Mouse (Mus musculus): ENCODE results near the gene Pip5k1b. TPM values are rescaled to one million over a fixed set of nuclear protein-coding genes. Genes with fewer than 3 reads are reported as not detected.

Gene Pip5k1b
- polyA plus RNA-seq, 1 experiment from 2014 or later, result 2.3 TPM

DNA sequence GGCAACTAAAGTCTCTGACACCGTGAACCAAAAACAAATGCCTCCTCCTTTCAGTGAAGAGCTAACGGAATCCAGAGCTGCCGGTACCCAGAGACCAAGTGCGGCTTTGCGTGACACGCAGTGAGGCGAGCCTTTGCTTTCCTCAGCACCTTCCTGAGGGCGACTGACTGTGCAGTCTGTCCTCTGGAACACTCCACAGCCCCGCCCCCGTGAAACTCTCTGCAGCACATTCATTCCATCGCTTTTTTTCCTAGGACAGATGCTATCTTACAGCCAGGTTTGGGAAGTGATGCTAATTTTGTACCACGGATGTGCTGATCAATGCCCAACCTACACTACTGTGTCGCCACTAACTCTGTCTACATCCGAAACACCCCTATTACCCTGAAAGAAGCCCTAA, 292.9 kb downstream of the Pip5k1b start:
- Histone ChIP-seq H3K9ac (no peak overlapping the region), H3K36me3 (peaks cover 12% of the 10 kb centered on the region; the same call in 1 of the 2 replicates), H3K9me3 (replicated peaks) (no peaks in the 10 kb centered on the region), H3K4me3 (no peak overlapping the region), H3K27ac (no peak overlapping the region), H3K27me3 (no peaks in the 10 kb centered on the region), H3K4me1 (peaks cover 5% of the 10 kb centered on the region; the same call in 1 of the 2 replicates), H3K4me2 (replicated peaks) (no peak overlapping the region)
- 91% methylated on average over 14 of the region's 14 CpGs for WGBS
- ATAC-seq (ENCODE audit: low FRiP score), result no peak

GRCm38 (mm10) chr19:24259390-24260351, 296.0 kb downstream of the Pip5k1b start:
- no peak overlapping the region for H3K4me3 ChIP-seq
- 0 out of 2 replicates have a peak, but pooled peaks cover 4% of the 10 kb centered on the region for H3K4me1 ChIP-seq
- WGBS, result 58% methylated on average over 12 of the region's 12 CpGs
- peak; percentile 64; the same call in 1 of the 2 replicates for ATAC-seq (ENCODE audit: low FRiP score)
- H3K9me3 ChIP-seq (replicated peaks), result no peaks in the 10 kb centered on the region
- H3K27ac ChIP-seq, result no peak overlapping the region
- H3K4me2 ChIP-seq (replicated peaks), result no peak overlapping the region
- H3K36me3 ChIP-seq, result 0 out of 2 replicates have a peak, but pooled peaks cover 6% of the 10 kb centered on the region
- no peaks in the 10 kb centered on the region for H3K27me3 ChIP-seq
- no peak overlapping the region for H3K9ac ChIP-seq

DNA sequence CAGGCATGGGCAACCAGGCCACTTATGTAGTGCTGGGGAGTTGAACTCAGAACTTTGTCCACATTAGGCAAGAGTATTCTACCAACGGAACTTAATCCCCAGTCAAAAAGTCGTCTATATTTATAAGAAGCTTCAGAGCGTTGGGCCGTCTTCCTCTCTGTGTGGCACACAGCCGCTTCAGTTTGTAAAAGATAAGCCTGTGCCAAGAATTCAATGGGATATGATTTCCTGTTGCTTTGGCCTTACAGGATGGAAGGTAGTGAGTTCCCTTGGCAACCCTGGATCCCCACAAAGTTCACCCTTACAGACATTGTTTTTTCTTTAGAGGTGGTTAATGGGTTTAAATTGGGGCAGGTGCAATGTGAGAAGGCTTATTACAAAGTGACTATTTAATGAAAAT, 297.3 kb downstream of the Pip5k1b start:
- 0 out of 2 replicates have a peak, but pooled peaks cover 4% of the 10 kb centered on the region for H3K4me1 ChIP-seq
- 91% methylated on average over 5 of the region's 5 CpGs for WGBS
- no peak overlapping the region for H3K27ac ChIP-seq
- ATAC-seq (ENCODE audit: low FRiP score), result no peak
- no peaks in the 10 kb centered on the region for H3K27me3 ChIP-seq
- H3K4me3 ChIP-seq, result no peak overlapping the region
- H3K9ac ChIP-seq, result no peak overlapping the region
- H3K9me3 ChIP-seq (replicated peaks), result no peaks in the 10 kb centered on the region
- H3K4me2 ChIP-seq (replicated peaks), result no peak overlapping the region
- H3K36me3 ChIP-seq, result no peaks in the 10 kb centered on the region

GRCm38 (mm10) chr19:24257962-24258361, 297.7 kb downstream of the Pip5k1b start:
- Histone ChIP-seq H3K4me2 (replicated peaks) (no peak overlapping the region), H3K4me1 (0 out of 2 replicates have a peak, but pooled peaks cover 4% of the 10 kb centered on the region), H3K27ac (no peak overlapping the region), H3K9ac (no peak overlapping the region), H3K27me3 (no peaks in the 10 kb centered on the region), H3K9me3 (replicated peaks) (no peaks in the 10 kb centered on the region), H3K4me3 (no peak overlapping the region), H3K36me3 (no peaks in the 10 kb centered on the region)
- no peak for ATAC-seq (ENCODE audit: low FRiP score)
- 93% methylated on average over 6 of the region's 6 CpGs for WGBS

GRCm38 (mm10) chr19:24253657-24254260, 301.9 kb downstream of the Pip5k1b start:
- no peak overlapping the region for H3K9ac ChIP-seq
- no peaks in the 10 kb centered on the region for H3K9me3 ChIP-seq (replicated peaks)
- no peak overlapping the region for H3K27ac ChIP-seq
- WGBS, result 33% methylated on average over 9 of the region's 9 CpGs
- no peak overlapping the region for H3K4me2 ChIP-seq (replicated peaks)
- no peaks in the 10 kb centered on the region for H3K36me3 ChIP-seq
- 0 out of 2 replicates have a peak, but pooled peaks cover 5% of the 10 kb centered on the region for H3K4me1 ChIP-seq
- H3K27me3 ChIP-seq, result no peaks in the 10 kb centered on the region
- no peak overlapping the region for H3K4me3 ChIP-seq
- ATAC-seq (ENCODE audit: low FRiP score), result no peak

- Histone ChIP-seq H3K4me3 (no peak overlapping the region), H3K4me2 (replicated peaks) (no peak overlapping the region), H3K9me3 (replicated peaks) (no peaks in the 10 kb centered on the region), H3K9ac (no peak overlapping the region), H3K36me3 (no peaks in the 10 kb centered on the region), H3K27me3 (no peaks in the 10 kb centered on the region), H3K27ac (no peak overlapping the region), H3K4me1 (0 out of 2 replicates have a peak, but pooled peaks cover 5% of the 10 kb centered on the region)
- WGBS, result 24% methylated on average over 6 of the region's 6 CpGs
- no peak for ATAC-seq (ENCODE audit: low FRiP score)
Measured at GRCm38 (mm10) chr19:24251869-24252268, 303.8 kb downstream of the Pip5k1b start.

Other genes starting within 250 kb of the Pip5k1b start
- 66.4 and 69.6 TPM in 2 replicates for gene Fam122a, start 78.5 kb downstream of the Pip5k1b start, polyA plus RNA-seq (2016; fragmentation: Nextera tagmentation; extraction: Ambion mirVana)
- 1.3 and 1.7 TPM in 2 replicates for gene Tmem252, start 118.1 kb upstream of the Pip5k1b start, polyA plus RNA-seq (2016; fragmentation: Nextera tagmentation; extraction: Ambion mirVana)